Mouse (Mus musculus) MEL (cell line): ENCODE data around the gene Akr1c14. TPM values are rescaled to one million over a fixed set of nuclear protein-coding genes. Genes with fewer than 3 reads are reported as not detected.

Source experiments
- DNase-seq: peaks from one replicate; pipeline ENCODE4 v3.0.0; 2011; ENCODE audit warnings: low read depth, low spot score
- H3K27ac ChIP-seq: 2 replicates; pipeline ENCODE4 v1.5.1; 2012; ENCODE audit warnings: low read depth, mild to moderate bottlenecking, control low read depth, low read length, moderate library complexity; ENCODE audit not compliant: control insufficient read depth
- H3K27me3 ChIP-seq, 2 experiments: fragments of 150-350 bp in 1 of 2; sonication (generic) in 1 of 2; 2 replicates each; pipeline ENCODE4 v1.6.1; 2012; ENCODE audit warnings: low read length in 2 of 2, mild to moderate bottlenecking in 2 of 2, improper control_type of control experiment in 1 of 2, moderate library complexity in 1 of 2; ENCODE audit not compliant: insufficient read depth in 2 of 2, control insufficient read depth in 1 of 2
- H3K36me3 ChIP-seq, 2 experiments: 2 replicates each; pipeline ENCODE4 v1.6.1; 2012 to 2014; ENCODE audit warnings: low read length in 2 of 2, improper control_type of control experiment in 1 of 2, inconsistent platforms in 1 of 2, mild to moderate bottlenecking in 1 of 2; ENCODE audit not compliant: insufficient read depth in 2 of 2, control insufficient read depth in 1 of 2
- H3K4me1 ChIP-seq, 2 experiments: fragments of 150-350 bp in 1 of 2; sonication (generic) in 1 of 2; 2 replicates each; pipeline ENCODE4 v1.6.1; 2012; ENCODE audit warnings: low read length in 2 of 2, improper control_type of control experiment in 1 of 2, mild to moderate bottlenecking in 1 of 2; ENCODE audit not compliant: insufficient read depth in 2 of 2, control insufficient read depth in 1 of 2
- H3K4me3 ChIP-seq, 2 experiments: fragments of 150-350 bp in 1 of 2; sonication (generic) in 1 of 2; 2 replicates each; pipeline ENCODE4 v1.5.1; 2012; ENCODE audit warnings: low read depth in 2 of 2, low read length in 2 of 2, mild to moderate bottlenecking in 2 of 2, moderate library complexity in 2 of 2, control low read depth in 1 of 2, improper control_type of control experiment in 1 of 2; ENCODE audit not compliant: control insufficient read depth in 1 of 2, insufficient read depth in 1 of 2
- H3K79me2 ChIP-seq: 2 replicates; pipeline ENCODE4 v1.6.1; 2012; ENCODE audit warnings: mild to moderate bottlenecking, low read length, moderate library complexity; ENCODE audit not compliant: control insufficient read depth, poor library complexity, insufficient read depth
- H3K9ac ChIP-seq: 2 replicates; pipeline ENCODE4 v1.6.1; 2012; ENCODE audit warnings: low read depth, mild to moderate bottlenecking, control low read depth, low read length, moderate library complexity; ENCODE audit not compliant: control insufficient read depth, poor library complexity, severe bottlenecking
- H3K9me3 ChIP-seq: fragments of 150-350 bp; sonication (generic); replicated peaks from 2 replicates; pipeline ENCODE4 v1.6.1; 2012; ENCODE audit warnings: mild to moderate bottlenecking, low read length, improper control_type of control experiment, moderate library complexity; ENCODE audit not compliant: insufficient read depth
- CHD1 ChIP-seq: IDR thresholded peaks from 2 replicates; pipeline ENCODE4 v1.6.1; 2012; ENCODE audit warnings: low read depth, mild to moderate bottlenecking, inconsistent platforms, low read length, improper control_type of control experiment
- CHD2 ChIP-seq: IDR thresholded peaks from 2 replicates; pipeline ENCODE4 v1.6.1; 2011; ENCODE audit warnings: low read length, improper control_type of control experiment
- CTCF ChIP-seq, 3 experiments: IDR thresholded peaks in 2 of 3; conservative IDR thresholded peaks in 1 of 3; 2 replicates each; pipeline ENCODE4 v1.5.1; 2011 to 2012; ENCODE audit warnings: low read length in 3 of 3, low read depth in 2 of 3, mild to moderate bottlenecking in 2 of 3, improper control_type of control experiment in 1 of 3, inconsistent platforms in 1 of 3, mixed read lengths in 1 of 3, moderate library complexity in 1 of 3; ENCODE audit not compliant: control insufficient read depth in 1 of 3, insufficient read depth in 1 of 3, poor library complexity in 1 of 3, severe bottlenecking in 1 of 3
- GABPA ChIP-seq: IDR thresholded peaks from 2 replicates; pipeline ENCODE4 v1.6.1; 2012; ENCODE audit warnings: low read depth, mild to moderate bottlenecking, inconsistent platforms, low read length, improper control_type of control experiment, moderate library complexity
- MAFK ChIP-seq: IDR thresholded peaks from 2 replicates; pipeline ENCODE4 v1.6.1; 2011; ENCODE audit warnings: low read depth, mild to moderate bottlenecking, low read length, improper control_type of control experiment, borderline replicate concordance
- MYC ChIP-seq: IDR thresholded peaks from 2 replicates; pipeline ENCODE4 v1.6.1; 2011; ENCODE audit warnings: low read depth, mild to moderate bottlenecking, low read length, improper control_type of control experiment, moderate library complexity
- NELFE ChIP-seq: IDR thresholded peaks from 2 replicates; pipeline ENCODE4 v1.6.1; 2011; ENCODE audit warnings: low read depth, low read length, improper control_type of control experiment
- NRF1 ChIP-seq: IDR thresholded peaks from 2 replicates; pipeline ENCODE4 v1.6.1; 2014; ENCODE audit warnings: low read depth, mild to moderate bottlenecking, inconsistent platforms, low read length, improper control_type of control experiment, moderate library complexity; ENCODE audit not compliant: poor library complexity, insufficient read depth, severe bottlenecking
- POLR2A ChIP-seq, 2 experiments: IDR thresholded peaks; 2 replicates each; pipeline ENCODE4 v1.6.1; 2011 to 2012; ENCODE audit warnings: low read length in 2 of 2, mild to moderate bottlenecking in 2 of 2, control low read depth in 1 of 2, improper control_type of control experiment in 1 of 2, low read depth in 1 of 2, moderate library complexity in 1 of 2; ENCODE audit not compliant: control insufficient read depth in 1 of 2, insufficient read depth in 1 of 2, poor library complexity in 1 of 2
- POLR2AphosphoS5 ChIP-seq: IDR thresholded peaks from 2 replicates; pipeline ENCODE4 v1.6.1; 2012; ENCODE audit warnings: low read depth, borderline replicate concordance, mild to moderate bottlenecking, inconsistent platforms, low read length, moderate library complexity, mixed read lengths
- SIN3A ChIP-seq: IDR thresholded peaks from 2 replicates; pipeline ENCODE4 v1.6.1; 2012; ENCODE audit warnings: low read length, improper control_type of control experiment, inconsistent platforms
- TBP ChIP-seq: IDR thresholded peaks from 2 replicates; pipeline ENCODE4 v1.8.0; 2011; ENCODE audit warnings: low read depth, low read length, improper control_type of control experiment
- TCF12 ChIP-seq: IDR thresholded peaks from 2 replicates; pipeline ENCODE4 v1.6.1; 2014; ENCODE audit warnings: low read depth, mild to moderate bottlenecking, inconsistent platforms, low read length, improper control_type of control experiment, moderate library complexity
- USF1 ChIP-seq: IDR thresholded peaks from 2 replicates; pipeline ENCODE4 v1.6.1; 2014; ENCODE audit warnings: low read depth, mild to moderate bottlenecking, inconsistent platforms, low read length, improper control_type of control experiment, moderate library complexity
- ZMIZ1 ChIP-seq: IDR thresholded peaks from 2 replicates; pipeline ENCODE4 v1.6.1; 2012; ENCODE audit warnings: low read depth, mild to moderate bottlenecking, inconsistent platforms, low read length, improper control_type of control experiment, moderate library complexity
- ZNF384 ChIP-seq: IDR thresholded peaks from 2 replicates; pipeline ENCODE4 v1.6.1; 2012; ENCODE audit warnings: low read depth, mild to moderate bottlenecking, inconsistent platforms, low read length, improper control_type of control experiment
- polyA plus RNA-seq, 2 experiments: library from polyadenylated mRNA; stranded (reverse) in 1 of 2; unstranded in 1 of 2; fragments of >175 nt in 1 of 2; fragments of >200 nt in 1 of 2; gene quantifications; 2 replicates each; pipeline versions ENCODE4 v1.2.1 to v1.2.4; 2012; ENCODE audit warnings: low replicate concordance in 2 of 2, low read depth in 1 of 2; ENCODE audit not compliant: insufficient read length in 2 of 2, insufficient read depth in 1 of 2, missing spikeins in 1 of 2
- total RNA-seq: library from RNA; depleted of rRNA; stranded (reverse); fragments of 300-350 nt; gene quantifications from 2 replicates; pipeline ENCODE4 v1.2.3, GENCODE M21; 2012

Akr1c14 gene
- total and polyA plus RNA-seq, 3 experiments: not detected

DNA sequence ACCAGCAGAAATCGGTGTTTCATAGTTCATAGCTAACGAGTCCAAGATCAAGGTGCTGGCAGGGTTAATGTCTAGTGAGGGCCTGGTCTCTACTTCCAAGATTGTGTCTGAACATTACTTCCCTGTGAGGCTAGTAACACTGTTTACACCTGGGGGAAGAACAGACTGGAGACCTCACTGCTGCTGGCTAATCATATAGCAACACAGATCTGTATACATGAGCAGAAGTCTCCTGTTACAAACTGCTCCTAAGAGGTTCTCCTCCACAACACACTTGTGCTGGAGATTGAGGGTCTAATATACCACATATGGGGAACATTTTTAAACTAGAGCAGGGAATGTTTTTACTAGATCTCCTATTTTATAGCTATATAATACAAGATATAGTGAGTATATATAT, 18.9 kb upstream of the Akr1c14 start:
- H3K27me3 ChIP-seq: peaks cover 0 to 2% of the 10 kb centered on the region in 2 experiments; a peak in 2 of 4 replicates
- H3K9me3 ChIP-seq: no peaks in the 10 kb centered on the region
- no peaks in the 10 kb centered on the region for H3K36me3 ChIP-seq
- H3K27ac ChIP-seq: no peak overlapping the region
- no peak overlapping the region for H3K9ac ChIP-seq
- no peak for DNase-seq
- TF ChIP-seq TBP: no peak
- TF ChIP-seq POLR2A (IDR thresholded peaks at IDR 0.05; ENCODE audit: control insufficient read depth in 1 of 2, insufficient read depth in 1 of 2, low read depth in 1 of 2, low read length in 2 of 2, poor library complexity in 1 of 2): no peak
- no peak for TF ChIP-seq TCF12
- no peak for TF ChIP-seq CHD1
- TF ChIP-seq MAFK: no peak
- no peak overlapping the region for H3K4me3 ChIP-seq
- H3K79me2 ChIP-seq: no peaks in the 10 kb centered on the region
- H3K4me1 ChIP-seq: no peaks in the 10 kb centered on the region

DNA sequence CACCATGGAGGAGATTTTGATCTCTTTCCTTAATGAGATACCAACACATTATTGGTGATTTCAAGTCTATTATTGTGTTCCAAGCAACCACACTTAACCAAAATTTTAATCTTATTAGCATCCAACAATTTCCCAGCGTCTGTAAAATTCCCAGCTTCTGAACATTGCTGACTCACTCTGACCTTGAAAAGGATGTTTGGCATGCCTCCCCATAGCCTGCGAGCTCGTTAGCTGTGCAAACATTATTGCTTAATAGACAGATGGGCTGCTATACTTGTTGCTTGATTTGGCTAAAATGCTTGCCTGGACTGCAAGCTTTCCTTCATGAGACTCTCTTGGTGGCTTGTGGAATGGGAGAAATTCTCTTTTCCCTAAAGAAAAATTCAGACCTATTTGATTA, 16.3 kb upstream of the Akr1c14 start:
- H3K4me1 ChIP-seq: no peaks in the 10 kb centered on the region
- TF ChIP-seq CTCF (IDR thresholded peaks at IDR 0.05 in 2 of 3, conservative IDR thresholded peaks at IDR 0.05 in 1 of 3; ENCODE audit: control insufficient read depth in 1 of 3, insufficient read depth in 1 of 3, low read depth in 2 of 3, low read length in 3 of 3, poor library complexity in 1 of 3, severe bottlenecking in 1 of 3): no peak
- TF ChIP-seq USF1: no peak
- no peak for TF ChIP-seq TBP
- TF ChIP-seq MAFK: no peak
- no peak for TF ChIP-seq SIN3A
- TF ChIP-seq GABPA: no peak
- TF ChIP-seq MYC: no peak
- H3K36me3 ChIP-seq: no peaks in the 10 kb centered on the region
- no peaks in the 10 kb centered on the region for H3K9me3 ChIP-seq
- no peak for DNase-seq
- no peak overlapping the region for H3K27ac ChIP-seq
- H3K27me3 ChIP-seq: peaks cover 0 to 3% of the 10 kb centered on the region in 2 experiments; a peak in 2 of 4 replicates
- H3K9ac ChIP-seq: no peak overlapping the region
- H3K4me3 ChIP-seq: no peak overlapping the region
- no peaks in the 10 kb centered on the region for H3K79me2 ChIP-seq

DNA sequence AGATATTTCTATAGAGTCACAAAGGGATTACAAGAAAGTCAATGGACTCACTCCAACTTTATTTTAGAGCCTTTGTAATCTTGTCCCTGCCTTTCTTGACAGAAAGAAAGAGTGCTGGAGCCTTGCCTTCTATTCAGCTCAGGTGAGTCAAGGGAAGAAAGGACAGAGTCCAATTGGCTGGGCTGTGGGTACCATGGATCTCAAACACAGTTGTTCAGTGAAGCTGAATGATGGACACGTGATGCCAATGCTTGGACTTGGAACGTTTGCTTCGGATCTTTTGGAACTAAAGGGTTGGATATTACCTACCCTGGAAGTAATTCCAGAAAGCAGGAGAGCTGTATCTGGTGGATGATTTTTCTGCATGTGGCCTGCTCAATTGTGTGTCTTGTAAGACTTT, 13.8 kb upstream of the Akr1c14 start:
- no peak for TF ChIP-seq MYC
- no peak for TF ChIP-seq NELFE
- TF ChIP-seq CHD2: no peak
- no peak for TF ChIP-seq POLR2AphosphoS5
- no peak for TF ChIP-seq GABPA
- TF ChIP-seq NRF1: no peak
- no peak for TF ChIP-seq ZNF384
- TF ChIP-seq ZMIZ1: no peak
- Histone ChIP-seq H3K27ac (no peak overlapping the region), H3K36me3 (no peaks in the 10 kb centered on the region), H3K9me3 (no peaks in the 10 kb centered on the region), H3K79me2 (no peaks in the 10 kb centered on the region), H3K9ac (no peak overlapping the region), H3K4me1 (no peaks in the 10 kb centered on the region), H3K4me3 (no peak overlapping the region), H3K27me3 (peaks cover 0 to 3% of the 10 kb centered on the region in 2 experiments; a peak in 2 of 4 replicates)
- no peak for DNase-seq
